Mouse (Mus musculus) brain, embryonic 14.5 days (tissue): Measurements from ENCODE around the gene Gins2. TPM values are rescaled to one million over a fixed set of nuclear protein-coding genes. Genes with fewer than 3 reads are reported as not detected.

ENCODE experiments used
- DNase-seq: peaks from one replicate; pipeline ENCODE4 v3.0.0-alpha.2; 2011; ENCODE audit warnings: low read depth
- CTCF ChIP-seq: fragments of 200-500 bp; IDR thresholded peaks from 2 replicates; pipeline ENCODE4 v1.5.1; 2012; ENCODE audit warnings: inconsistent platforms, mild to moderate bottlenecking, moderate library complexity, borderline replicate concordance; ENCODE audit not compliant: insufficient read depth, insufficient read length; ENCODE audit errors: extremely low read depth
- POLR2A ChIP-seq: fragments of 200-500 bp; IDR thresholded peaks from 2 replicates; pipeline ENCODE4 v1.6.1; 2012; ENCODE audit warnings: mild to moderate bottlenecking, inconsistent platforms, borderline replicate concordance; ENCODE audit not compliant: poor library complexity, insufficient read depth, insufficient read length, severe bottlenecking; ENCODE audit errors: extremely low read depth
- polyA plus RNA-seq: library from polyadenylated mRNA; depleted of rRNA; stranded (reverse); fragments of >200 nt; gene quantifications from 2 replicates; pipeline ENCODE4 v1.2.3, GENCODE M21; 2012; rRNA removed

Gene Gins2
- polyA plus RNA-seq, 1 experiment, result 22.9 TPM

DNA sequence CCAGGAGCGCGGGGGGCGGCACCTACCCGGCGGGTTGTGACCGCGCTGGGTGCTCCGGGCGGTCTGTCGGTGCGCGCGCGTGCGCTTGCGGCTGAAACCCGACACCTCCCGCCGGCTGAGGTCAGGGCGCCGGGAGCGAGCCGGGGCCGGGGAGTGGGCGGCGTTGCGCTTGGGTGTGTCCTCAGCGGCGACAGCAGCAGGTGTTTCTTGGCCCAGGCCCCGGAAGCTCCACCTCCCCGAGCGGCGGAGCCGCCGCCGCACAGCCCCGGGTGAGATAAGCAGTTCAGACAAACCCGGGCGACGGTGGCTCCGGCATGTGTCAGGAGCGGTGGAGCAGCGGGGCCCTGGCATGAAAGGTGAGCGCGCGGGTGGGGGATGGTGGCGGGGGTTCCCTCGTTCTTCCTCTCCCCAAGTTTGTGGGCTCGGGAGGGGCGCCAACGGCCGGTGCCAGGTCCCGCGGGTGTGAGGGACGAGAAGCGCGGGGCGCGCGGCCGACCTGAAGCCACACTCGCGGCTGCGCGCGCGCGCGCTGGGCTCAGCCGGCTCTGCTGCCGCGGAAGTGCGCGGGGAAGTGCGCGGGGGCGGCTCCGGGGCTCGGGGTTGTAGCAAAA, 51.8 kb downstream of the Gins2 start:
- TF ChIP-seq POLR2A, result no peak; the same call in 1 of the 2 replicates
- TF ChIP-seq CTCF, result no peak
- DNase-seq, result peak; percentile 90

DNA sequence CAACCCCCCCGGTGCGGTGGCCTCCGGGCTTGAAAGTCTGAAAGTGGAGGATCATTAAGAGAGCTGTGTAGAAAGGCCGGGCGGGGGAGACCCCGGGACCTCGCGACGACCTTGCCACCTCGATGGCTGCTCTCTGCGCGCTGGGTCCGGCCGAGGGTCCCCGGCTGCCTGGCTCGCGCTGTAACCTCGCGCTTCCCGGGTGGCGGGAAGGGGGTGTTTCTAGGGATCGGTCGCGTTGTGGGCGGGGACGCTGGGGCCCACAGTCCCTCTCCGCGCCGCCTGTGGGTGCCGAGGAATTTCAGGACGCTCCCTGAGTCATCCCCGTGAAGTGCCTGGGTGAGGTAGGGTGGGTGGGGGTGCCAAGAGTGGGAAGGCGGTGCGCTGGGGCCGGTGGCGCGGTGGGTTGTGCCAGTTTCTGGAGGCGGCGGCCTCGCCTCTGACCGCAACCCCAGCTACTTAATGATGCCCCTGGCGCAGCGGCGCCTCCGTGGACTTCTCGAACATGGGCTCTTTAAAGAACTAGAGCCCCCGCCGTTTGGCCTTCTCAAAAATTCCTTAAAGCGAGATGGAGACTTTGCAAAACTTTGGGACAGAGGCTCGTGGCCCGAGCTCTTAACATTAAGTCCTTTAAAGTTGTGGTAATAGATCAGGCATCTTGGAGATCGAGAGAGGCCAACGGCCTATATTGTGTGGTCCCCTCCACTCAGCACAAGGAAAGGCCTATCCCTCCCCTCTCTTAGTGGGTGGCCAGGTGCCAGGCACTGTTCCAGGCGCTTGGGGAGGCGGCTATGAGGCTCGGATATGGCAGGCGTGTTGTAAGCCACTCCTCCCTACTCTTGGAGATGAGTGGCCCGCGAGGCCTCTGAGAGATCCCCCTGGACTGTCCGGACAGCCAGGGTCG, 52.5 kb downstream of the Gins2 start:
- TF ChIP-seq POLR2A, result no peak
- TF ChIP-seq CTCF, result no peak
- DNase-seq, result peak; percentile 85

- 0 out of 2 replicates have a peak, but pooled peaks have one; percentile 13 for TF ChIP-seq POLR2A
- no peak for TF ChIP-seq CTCF
- peak; percentile 89 for DNase-seq
These were observed 53.4 kb downstream of the Gins2 start for GRCm38 (mm10) chr8:120535452-120536305.

- peak; percentile 94 for DNase-seq
- TF ChIP-seq POLR2A (no peak), CTCF (peak; percentile 99)
These were observed 54.4 kb downstream of the Gins2 start for GRCm38 (mm10) chr8:120534504-120535368.

DNA sequence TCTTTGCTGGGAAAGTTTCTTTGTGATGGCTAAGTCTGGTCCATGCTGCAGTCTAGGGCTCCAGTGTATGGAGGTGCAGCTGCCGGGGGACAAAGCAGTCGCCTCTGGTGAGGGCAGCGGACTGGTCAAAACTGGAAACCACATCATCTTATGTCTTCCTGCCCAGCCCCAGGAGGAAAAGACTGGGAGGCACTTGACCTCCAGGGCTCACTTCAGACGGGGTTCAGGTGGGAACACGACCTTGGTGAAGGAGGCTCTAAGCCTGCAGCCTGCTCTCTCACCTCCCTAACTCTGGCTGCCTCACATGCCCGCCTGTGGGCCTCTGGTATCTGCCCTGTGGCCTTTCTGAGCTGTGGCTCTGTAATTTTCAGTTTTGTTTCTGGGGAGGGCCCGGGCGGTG, 55.0 kb downstream of the Gins2 start:
- DNase-seq, result no peak

DNA sequence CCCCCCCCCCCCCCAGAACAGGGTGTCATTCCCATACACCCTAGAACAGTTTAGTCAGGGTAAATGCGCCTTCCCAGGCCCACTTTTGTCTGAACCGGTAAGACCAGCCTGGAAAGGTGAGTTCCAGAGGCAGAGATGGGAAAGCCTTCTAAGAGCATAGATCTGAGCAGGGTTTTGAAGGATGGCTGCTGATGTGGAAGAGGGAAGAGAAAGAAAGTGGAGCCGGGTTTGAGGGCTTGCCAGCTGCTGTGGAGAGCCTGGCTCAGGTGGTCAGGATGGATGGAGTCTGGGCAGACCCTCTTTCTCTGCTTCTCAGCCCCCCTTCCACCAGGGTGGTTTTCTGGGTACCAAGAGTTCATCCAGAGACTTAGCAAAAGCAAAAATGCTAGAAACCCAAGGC, 55.7 kb downstream of the Gins2 start:
- DNase-seq, result no peak
- TF ChIP-seq CTCF (no peak), POLR2A (no peak)

More for the DNA sequence above, 55.0 kb downstream of the Gins2 start:
- no peak for TF ChIP-seq CTCF
- no peak for TF ChIP-seq POLR2A

DNA sequence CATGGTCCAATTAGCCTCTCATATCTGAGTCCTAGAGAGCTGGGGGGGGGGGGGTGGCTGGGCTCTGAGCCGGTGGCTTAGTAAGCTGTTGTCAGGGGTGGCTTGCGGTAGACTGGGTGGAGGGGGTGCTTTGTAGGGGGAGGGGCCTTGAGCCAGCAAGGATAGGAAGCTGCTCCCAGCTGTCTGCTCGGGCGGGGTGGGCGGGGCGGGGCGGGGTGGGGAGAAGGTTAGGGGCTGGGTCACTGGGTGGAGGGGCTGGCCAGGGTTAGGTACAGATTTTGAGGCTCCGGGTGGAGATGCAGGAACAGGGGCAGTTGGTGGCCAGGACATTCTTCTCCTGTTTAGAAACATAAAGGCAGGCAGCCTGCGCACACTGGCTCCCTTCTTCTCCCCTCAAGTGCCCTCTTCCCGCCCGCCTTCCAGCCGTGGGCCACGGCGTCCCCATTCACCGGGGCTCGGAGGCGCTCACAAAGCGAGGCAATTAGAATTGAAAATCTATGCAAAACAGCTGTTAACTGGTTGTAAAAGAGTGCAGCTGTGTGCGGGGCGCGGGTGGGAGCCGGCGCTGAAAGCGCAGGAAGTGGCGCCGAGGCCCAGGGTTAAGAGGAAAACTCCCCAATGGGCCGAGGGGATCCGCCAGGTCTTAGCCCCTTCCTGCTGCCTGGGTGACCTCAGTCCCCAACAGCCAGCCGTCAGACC, 56.4 kb downstream of the Gins2 start:
- DNase-seq, result peak; percentile 95
- TF ChIP-seq CTCF (no peak), POLR2A (no peak)

GRCm38 (mm10) chr8:120531775-120532516, 57.2 kb downstream of the Gins2 start:
- TF ChIP-seq CTCF, result no peak
- no peak for DNase-seq

DNA sequence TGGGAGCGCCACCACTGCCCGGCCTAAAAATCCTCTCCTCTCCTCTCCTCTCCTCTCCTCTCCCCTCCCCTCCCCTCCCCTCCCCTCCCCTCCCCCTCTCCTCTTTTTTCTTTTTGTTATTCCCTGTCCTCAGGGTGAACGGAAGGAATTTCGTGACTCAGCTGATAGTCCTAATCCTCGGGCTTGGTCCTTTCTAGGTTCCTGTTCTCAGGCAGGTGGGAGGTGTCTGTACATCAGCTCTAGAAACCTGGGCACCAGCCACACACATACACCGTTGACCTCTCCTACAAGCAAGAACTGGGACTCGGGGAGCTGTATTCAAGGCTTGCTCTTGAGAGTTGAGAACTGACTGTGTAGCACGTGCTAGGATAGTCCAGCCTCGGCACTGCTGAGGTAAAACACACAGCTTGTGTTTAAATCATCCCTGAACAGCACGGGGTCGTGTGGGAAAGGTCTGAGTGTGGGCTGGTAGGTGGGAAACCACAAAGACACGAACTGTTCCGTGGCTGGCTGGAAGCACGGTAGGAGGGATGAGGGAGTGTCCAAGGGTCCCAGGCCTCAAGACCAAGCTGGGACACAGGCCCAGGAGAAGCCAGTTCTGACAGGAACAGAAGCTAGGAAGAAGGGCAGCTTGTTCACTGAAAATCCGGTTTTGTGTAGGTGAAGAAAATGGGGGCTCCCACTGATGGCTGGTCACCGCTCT, 58.0 kb downstream of the Gins2 start:
- TF ChIP-seq CTCF (no peak), POLR2A (no peak)
- DNase-seq, result no peak

GRCm38 (mm10) chr8:120529226-120529625, 59.9 kb downstream of the Gins2 start:
- no peak for DNase-seq

More at GRCm38 (mm10) chr8:120529226-120529625, 59.9 kb downstream of the Gins2 start:
- TF ChIP-seq CTCF (no peak), POLR2A (no peak)

Other genes starting within 250 kb of the Gins2 start
- gene 1190005I06Rik, start 58.3 kb upstream of the Gins2 start, polyA plus RNA-seq, result 6.0 and 7.4 TPM in 2 replicates
- 3.1 and 3.3 TPM in 2 replicates for gene Gm27021, start 78.8 kb upstream of the Gins2 start, polyA plus RNA-seq
- gene Cox4i1, start 78.9 kb upstream of the Gins2 start, polyA plus RNA-seq, result 976 and 987 TPM in 2 replicates
- 79.7 and 127 TPM in 2 replicates for gene Emc8, start 79.3 kb upstream of the Gins2 start, polyA plus RNA-seq
- gene Irf8, start 147.1 kb upstream of the Gins2 start, polyA plus RNA-seq, result 1.4 and 1.7 TPM in 2 replicates